Mouse (Mus musculus): ENCODE results near the gene Acsm2. TPM values are rescaled to one million over a fixed set of nuclear protein-coding genes. Genes with fewer than 3 reads are reported as not detected.

Gene Acsm2
- not detected for total RNA-seq (2021)

- intact Hi-C loops (cut with DNase I) = no loop called here
- DNase-seq (ENCODE audit: extremely low spot score in 1 of 2, low spot score in 2 of 2) = no peak
Observed at GRCm38 (mm10) chr7:119554040-119554439, at the start of gene Acsm2. Gene Acsm2, plus strand, starts transcription at chr7:119554340.

GRCm38 (mm10) chr7:119511143-119511542 lies 43.0 kb upstream of the Acsm2 start:
- intact Hi-C loops (cut with DNase I) = loop anchor here (10.0 kb wide), 1 partner anchor 496 kb away; no protein-coding TSS in a partner anchor
- DNase-seq (ENCODE audit: extremely low spot score in 1 of 2, low spot score in 2 of 2) = no peak

GRCm38 (mm10) chr7:119513056-119513455 lies 41.1 kb upstream of the Acsm2 start:
- intact Hi-C loops (cut with DNase I) = loop anchor here (10.0 kb wide), 1 partner anchor 498 kb away; no protein-coding TSS in a partner anchor
- peak; percentile 4 to 42 for DNase-seq (ENCODE audit: extremely low spot score in 1 of 2, low spot score in 2 of 2)

- peak in 1 of 2 experiments; percentile 20 for DNase-seq (ENCODE audit: extremely low spot score in 1 of 2, low spot score in 2 of 2)
- intact Hi-C loops (cut with DNase I) = loop anchor here (10.0 kb wide), 1 partner anchor 501 kb away; no protein-coding TSS in a partner anchor
Observed at GRCm38 (mm10) chr7:119515492-119516271, 38.5 kb upstream of the Acsm2 start.

- DNase-seq (ENCODE audit: extremely low spot score in 1 of 2, low spot score in 2 of 2) = no peak
- intact Hi-C loops (cut with DNase I) = loop anchor here (10.0 kb wide), 1 partner anchor 501 kb away; no protein-coding TSS in a partner anchor
Observed at GRCm38 (mm10) chr7:119516272-119516558, 37.9 kb upstream of the Acsm2 start.

GRCm38 (mm10) chr7:119519163-119519562 lies 35.0 kb upstream of the Acsm2 start, which contains the start of gene Acsm5:
Gene Acsm5, plus strand, starts transcription at chr7:119519463.
- DNase-seq (ENCODE audit: extremely low spot score in 1 of 2, low spot score in 2 of 2) = no peak
- intact Hi-C loops (cut with DNase I) = loop anchor here (10.0 kb wide), 1 partner anchor 504 kb away; no protein-coding TSS in a partner anchor

GRCm38 (mm10) chr7:119519654-119520053 lies 34.5 kb upstream of the Acsm2 start:
- intact Hi-C loops (cut with DNase I) = loop anchor here (10.0 kb wide), 1 partner anchor 505 kb away; no protein-coding TSS in a partner anchor
- DNase-seq (ENCODE audit: extremely low spot score in 1 of 2, low spot score in 2 of 2) = peak; percentile 43 to 53

- no peak for DNase-seq (ENCODE audit: extremely low spot score in 1 of 2, low spot score in 2 of 2)
- intact Hi-C loops (cut with DNase I) = no loop called here
Observed at GRCm38 (mm10) chr7:119521816-119522215, 32.3 kb upstream of the Acsm2 start.

- intact Hi-C loops (cut with DNase I) = no loop called here
- DNase-seq (ENCODE audit: extremely low spot score in 1 of 2, low spot score in 2 of 2) = no peak
Observed at GRCm38 (mm10) chr7:119522385-119522784, 31.8 kb upstream of the Acsm2 start.

GRCm38 (mm10) chr7:119523389-119523788 lies 30.8 kb upstream of the Acsm2 start, which contains the start of gene Pdilt:
Gene Pdilt, minus strand, starts transcription at chr7:119523489.
- DNase-seq (ENCODE audit: extremely low spot score in 1 of 2, low spot score in 2 of 2) = no peak
- intact Hi-C loops (cut with DNase I) = no loop called here

GRCm38 (mm10) chr7:119525881-119526281 lies 28.3 kb upstream of the Acsm2 start:
- peak in 1 of 2 experiments; percentile 8 for DNase-seq (ENCODE audit: extremely low spot score in 1 of 2, low spot score in 2 of 2)
- intact Hi-C loops (cut with DNase I) = no loop called here

GRCm38 (mm10) chr7:119526486-119526885 lies 27.7 kb upstream of the Acsm2 start:
- intact Hi-C loops (cut with DNase I) = no loop called here
- no peak for DNase-seq (ENCODE audit: extremely low spot score in 1 of 2, low spot score in 2 of 2)

GRCm38 (mm10) chr7:119527135-119527534 lies 27.0 kb upstream of the Acsm2 start:
- intact Hi-C loops (cut with DNase I) = no loop called here
- DNase-seq (ENCODE audit: extremely low spot score in 1 of 2, low spot score in 2 of 2) = no peak

GRCm38 (mm10) chr7:119527548-119527947 lies 26.6 kb upstream of the Acsm2 start:
- intact Hi-C loops (cut with DNase I) = no loop called here

GRCm38 (mm10) chr7:119528617-119529016 lies 25.5 kb upstream of the Acsm2 start:
- intact Hi-C loops (cut with DNase I) = no loop called here

More at GRCm38 (mm10) chr7:119527548-119527947, 26.6 kb upstream of the Acsm2 start:
- DNase-seq (ENCODE audit: extremely low spot score in 1 of 2, low spot score in 2 of 2) = no peak

GRCm38 (mm10) chr7:119532924-119533323 lies 21.2 kb upstream of the Acsm2 start:
- DNase-seq (ENCODE audit: extremely low spot score in 1 of 2, low spot score in 2 of 2) = no peak
- intact Hi-C loops (cut with DNase I) = no loop called here

More at GRCm38 (mm10) chr7:119528617-119529016, 25.5 kb upstream of the Acsm2 start:
- DNase-seq (ENCODE audit: extremely low spot score in 1 of 2, low spot score in 2 of 2) = no peak

GRCm38 (mm10) chr7:119534389-119534788 lies 19.8 kb upstream of the Acsm2 start:
- intact Hi-C loops (cut with DNase I) = no loop called here
- no peak for DNase-seq (ENCODE audit: extremely low spot score in 1 of 2, low spot score in 2 of 2)

- no peak for DNase-seq (ENCODE audit: extremely low spot score in 1 of 2, low spot score in 2 of 2)
- intact Hi-C loops (cut with DNase I) = no loop called here
Observed at GRCm38 (mm10) chr7:119542445-119542844, 11.7 kb upstream of the Acsm2 start.

- DNase-seq (ENCODE audit: extremely low spot score in 1 of 2, low spot score in 2 of 2) = no peak
Observed at GRCm38 (mm10) chr7:119545572-119545971, 8.6 kb upstream of the Acsm2 start.

More at GRCm38 (mm10) chr7:119545572-119545971, 8.6 kb upstream of the Acsm2 start:
- intact Hi-C loops (cut with DNase I) = no loop called here

Data from left cerebral cortex, postnatal 10 days (tissue).